8 mouse cellular contexts compared by ENCODE assay signal in the genomic region with DNA sequence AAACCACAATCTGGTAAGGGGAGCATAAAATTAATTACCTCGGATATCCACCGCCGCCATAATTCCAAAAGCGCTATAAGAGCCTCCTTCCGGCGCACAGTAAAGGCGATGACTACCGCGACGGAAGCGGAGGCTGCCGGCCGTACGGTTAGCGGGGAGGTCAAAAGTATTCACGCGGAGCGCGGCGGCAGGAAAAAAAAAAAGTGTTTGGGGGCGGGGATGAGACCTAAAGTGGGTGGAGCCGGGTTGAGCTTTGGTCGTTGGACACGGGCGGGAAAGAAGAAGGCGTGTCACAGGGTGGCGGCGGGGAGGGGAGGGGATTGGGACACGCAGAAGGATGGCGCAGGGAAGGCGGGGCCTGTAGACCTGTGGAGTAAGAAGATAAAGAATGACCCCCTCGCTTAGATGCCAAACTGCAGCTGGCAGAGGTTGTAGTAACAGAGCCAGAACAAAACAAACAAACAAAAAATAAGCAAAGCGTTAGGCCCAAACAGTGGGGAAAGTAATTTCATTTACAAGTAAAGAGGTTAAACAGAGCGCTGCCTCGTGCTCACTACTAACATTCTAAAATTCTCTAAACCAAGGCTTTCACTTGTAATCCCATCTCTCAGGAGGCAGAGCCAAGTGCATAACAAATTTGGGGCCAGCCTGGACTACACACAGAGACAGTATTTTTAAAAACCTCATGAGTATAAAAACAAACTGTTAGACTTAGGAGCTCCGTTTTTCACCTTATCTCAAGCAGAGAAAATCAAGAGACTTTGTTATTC. TPM values are rescaled to one million over a fixed set of nuclear protein-coding genes. Genes with fewer than 3 reads are reported as not detected.
DNase-seq lines count a peak whose midpoint lies in the region; ATAC-seq lines count a peak whose summit lies in the region.

A gene (minus strand): TSS at position 107 of the 770 bp plus-strand sequence.

- H3K36me3 ChIP-seq in lung, embryonic 16.5 days (ENCODE audit: control insufficient read depth, insufficient read depth, low read length): peaks cover 5% of the 10 kb centered on the region; the same call in 1 of the 2 replicates

- no peaks in the 10 kb centered on the region for H3K27me3 ChIP-seq in lung, embryonic 16.5 days (ENCODE audit: control insufficient read depth, insufficient read depth, low read depth, low read length)

- H3K4me2 ChIP-seq in lung, embryonic 16.5 days (ENCODE audit: low read depth, low read length): peak within 1 kb of the TSS; percentile 84

- peak; percentile 89 for DNase-seq in MEL-GATA-1-ER (ENCODE audit: extremely low read depth, low read depth)
- peak; percentile 91 for DNase-seq in cerebellum, adult 8-10 months
- DNase-seq in forelimb bud, embryonic 11.5 days (ENCODE audit: low read depth, low spot score): peak; percentile 97
- DNase-seq in layer of hippocampus, adult 9-10 months (ENCODE audit: low spot score): peak; percentile 70
- DNase-seq in ovary, postnatal 10 days (ENCODE audit: low spot score): peak; percentile 69
- peak; percentile 91 for DNase-seq in thymus, postnatal 10 days (ENCODE audit: low spot score in 2 of 2)

- H3K4me1 ChIP-seq in lung, embryonic 16.5 days (replicated peaks; ENCODE audit: control insufficient read depth, insufficient read depth, low read length): peaks cover 2% of the 10 kb centered on the region; the same call in 1 of the 2 replicates

- peak; percentile 97 to 100 for ATAC-seq in hematopoietic stem cell, adult 5-6 weeks (replicated peaks in 1 of 2; ENCODE audit: insufficient read depth in 1 of 2, low FRiP score in 2 of 2, low TSS enrichment in 1 of 2, low read depth in 1 of 2, poor library complexity in 2 of 2, severe bottlenecking in 2 of 2)
- ATAC-seq in lung, embryonic 16.5 days (ENCODE audit: low read depth): peak; percentile 100

- peak within 1 kb of the TSS; percentile 43 for H3K27ac ChIP-seq in lung, embryonic 16.5 days (ENCODE audit: low read length)

- H3K9me3 ChIP-seq in lung, embryonic 16.5 days (ENCODE audit: control insufficient read depth, low read length): no peaks in the 10 kb centered on the region

- H3K4me3 ChIP-seq in lung, embryonic 16.5 days (ENCODE audit: low read length): peak within 1 kb of the TSS; percentile 94

- H3K9ac ChIP-seq in lung, embryonic 16.5 days (ENCODE audit: low read length): peak within 1 kb of the TSS; percentile 81

- 3% methylated on average over 36 of the region's 36 CpGs for WGBS in lung, embryonic 16.5 days

RNA-seq across cellular contexts. Expression of the gene that starts here (rescaled TPM):
- total RNA-seq in hematopoietic stem cell, adult 5-6 weeks (2017): 67.0 and 74.7 TPM in 2 replicates
- polyA plus RNA-seq in lung, embryonic 16.5 days (2015; fragmentation: Nextera tagmentation; extraction: Ambion mirVana): 58.5 and 61.9 TPM in 2 replicates

Comparison
In these comparisons a context has a peak if more than half of its experiments do, and no peak if none do; other contexts are left out.
1. Peak in every context shown above with its lines: DNase-seq, ATAC-seq, H3K4me3 ChIP-seq and H3K27ac ChIP-seq.